Mouse (Mus musculus): ENCODE results near the gene Krtap22-2.
"Not testable (repeated sequence)": the region's sequence is repeated elsewhere in the genome, so short reads cannot be mapped to it uniquely, and the experiment has no call there.

Gene Krtap22-2

GRCm38 (mm10) chr16:89010659-89011058 lies at the start of gene Krtap22-2:
Krtap22-2 (minus strand) TSS chr16:89010759.
- no peak for DNase-seq (ENCODE audit: low read depth, low spot score)

DNA sequence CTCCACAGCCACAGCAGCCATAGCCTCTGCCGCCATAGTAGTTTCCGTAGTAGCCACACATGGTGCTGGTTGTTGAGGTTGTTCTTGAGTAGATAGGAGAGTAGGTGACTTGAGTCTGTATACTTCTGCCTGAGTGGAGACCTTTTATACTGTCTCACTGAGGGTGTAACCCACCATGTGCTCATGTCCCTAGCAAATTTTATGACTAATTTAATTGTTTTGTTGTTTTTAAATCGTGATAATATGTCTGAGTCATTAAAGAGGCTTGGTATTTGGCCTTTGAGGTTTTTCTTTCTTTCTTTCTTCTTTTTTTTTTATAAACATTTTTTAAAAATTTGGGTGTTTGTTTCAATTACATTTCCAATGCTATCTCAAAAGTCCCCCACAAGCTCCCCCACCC lies 37.2 kb upstream of the Krtap22-2 start, which contains the start of gene Krtap6-5:
Gene Krtap6-5, minus strand, starts transcription at position 101 of the 400 bp plus-strand sequence.
- DNase-seq (ENCODE audit: low read depth, low spot score): no peak

GRCm38 (mm10) chr16:89041372-89041771 lies 30.8 kb upstream of the Krtap22-2 start, which contains the start of gene Gm10228:
Gm10228 (minus strand) TSS chr16:89041472.
- DNase-seq (ENCODE audit: low read depth, low spot score): not testable (repeated sequence)

- DNase-seq (ENCODE audit: low read depth, low spot score): not testable (repeated sequence)
Observed at GRCm38 (mm10) chr16:89031399-89031798, 20.8 kb upstream of the Krtap22-2 start, which contains the start of gene Krtap6-1. Krtap6-1 (plus strand) TSS chr16:89031699.

DNA sequence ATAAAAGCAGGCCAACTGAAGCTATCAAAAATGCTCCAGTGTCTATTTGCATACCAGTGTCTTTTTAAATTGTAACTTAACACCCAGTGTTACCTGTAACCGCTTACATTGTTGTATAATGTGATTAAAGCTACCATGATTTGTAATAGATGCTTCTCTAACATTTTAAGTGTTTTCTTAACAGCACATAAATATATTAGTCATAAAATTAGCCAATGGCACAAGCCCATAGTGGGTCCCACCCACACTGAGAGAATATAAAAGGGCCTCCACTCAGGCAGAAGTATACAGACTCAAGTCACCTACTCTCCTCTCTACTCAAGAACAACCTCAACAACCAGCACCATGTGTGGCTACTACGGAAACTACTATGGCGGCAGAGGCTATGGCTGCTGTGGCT lies 4.4 kb upstream of the Krtap22-2 start, which contains the start of gene Gm10229:
Gene Gm10229, plus strand, starts transcription at position 301 of the 400 bp plus-strand sequence.
- not testable (repeated sequence) for DNase-seq (ENCODE audit: low read depth, low spot score)

GRCm38 (mm10) chr16:89013973-89014372 lies 3.4 kb upstream of the Krtap22-2 start:
- DNase-seq (ENCODE audit: low read depth, low spot score): no peak

- no peak for DNase-seq (ENCODE audit: low read depth, low spot score)
Observed at GRCm38 (mm10) chr16:88962773-88963172, 47.8 kb downstream of the Krtap22-2 start, which contains the start of gene Krtap16-3. Krtap16-3 (minus strand) TSS chr16:88962873.

Data from skeletal muscle tissue, adult 2 months (tissue).